Mouse (Mus musculus): ENCODE data around the gene Med6.

Med6 gene

GRCm38 (mm10) chr12:81549286-81549685 lies 45.5 kb downstream of the Med6 start:
- DNase-seq (ENCODE audit: low read depth, low spot score), result no peak

DNA sequence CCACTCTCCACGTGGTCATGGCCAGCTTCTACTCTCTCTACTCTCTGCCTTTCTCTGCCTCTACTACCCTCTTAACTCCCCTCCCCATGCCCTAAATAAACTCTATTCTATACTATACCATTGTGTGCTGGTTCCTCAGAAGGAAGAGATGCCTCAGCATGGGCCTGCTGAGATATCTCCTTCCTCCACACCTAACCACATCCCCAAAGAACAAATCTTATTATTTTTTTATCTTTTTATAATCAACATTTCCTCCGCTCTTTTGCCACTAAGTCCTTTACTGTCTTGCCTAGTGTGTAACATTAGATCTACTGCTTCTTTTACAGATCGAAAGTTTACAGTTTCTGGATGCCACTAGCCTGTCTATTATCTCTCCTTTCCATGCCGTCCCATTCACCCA lies 47.6 kb downstream of the Med6 start:
- no peak for DNase-seq (ENCODE audit: low read depth, low spot score)

- no peak for DNase-seq (ENCODE audit: low read depth, low spot score)
Observed at GRCm38 (mm10) chr12:81533029-81533419, 61.8 kb downstream of the Med6 start.

- peak; percentile 65 for DNase-seq (ENCODE audit: low read depth, low spot score)
Observed at GRCm38 (mm10) chr12:81532316-81533028, 62.3 kb downstream of the Med6 start, which contains the start of the genes Gm20498 and Synj2bp. Gene Gm20498, minus strand, starts transcription at chr12:81532905. Gene Synj2bp, minus strand, starts transcription at chr12:81532911.

DNA sequence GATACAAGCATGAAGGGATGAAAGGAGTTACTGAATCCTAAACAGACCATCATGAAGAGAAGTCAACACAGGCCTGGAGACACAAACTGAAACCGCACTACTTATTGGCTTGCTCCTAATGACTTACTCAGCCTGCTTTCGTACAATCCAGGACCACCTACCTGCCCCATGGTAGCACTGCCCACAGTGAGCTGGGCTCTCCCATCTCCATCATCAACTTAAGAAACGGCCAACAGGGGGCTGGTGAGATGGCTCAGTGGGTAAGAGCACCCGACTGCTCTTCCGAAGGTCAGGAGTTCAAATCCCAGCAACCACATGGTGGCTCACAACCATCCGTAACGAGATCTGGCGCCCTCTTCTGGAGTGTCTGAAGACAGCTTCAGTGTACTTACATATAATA lies 64.2 kb downstream of the Med6 start:
- peak; percentile 31 for DNase-seq (ENCODE audit: low read depth, low spot score)
